In the genomic region with DNA sequence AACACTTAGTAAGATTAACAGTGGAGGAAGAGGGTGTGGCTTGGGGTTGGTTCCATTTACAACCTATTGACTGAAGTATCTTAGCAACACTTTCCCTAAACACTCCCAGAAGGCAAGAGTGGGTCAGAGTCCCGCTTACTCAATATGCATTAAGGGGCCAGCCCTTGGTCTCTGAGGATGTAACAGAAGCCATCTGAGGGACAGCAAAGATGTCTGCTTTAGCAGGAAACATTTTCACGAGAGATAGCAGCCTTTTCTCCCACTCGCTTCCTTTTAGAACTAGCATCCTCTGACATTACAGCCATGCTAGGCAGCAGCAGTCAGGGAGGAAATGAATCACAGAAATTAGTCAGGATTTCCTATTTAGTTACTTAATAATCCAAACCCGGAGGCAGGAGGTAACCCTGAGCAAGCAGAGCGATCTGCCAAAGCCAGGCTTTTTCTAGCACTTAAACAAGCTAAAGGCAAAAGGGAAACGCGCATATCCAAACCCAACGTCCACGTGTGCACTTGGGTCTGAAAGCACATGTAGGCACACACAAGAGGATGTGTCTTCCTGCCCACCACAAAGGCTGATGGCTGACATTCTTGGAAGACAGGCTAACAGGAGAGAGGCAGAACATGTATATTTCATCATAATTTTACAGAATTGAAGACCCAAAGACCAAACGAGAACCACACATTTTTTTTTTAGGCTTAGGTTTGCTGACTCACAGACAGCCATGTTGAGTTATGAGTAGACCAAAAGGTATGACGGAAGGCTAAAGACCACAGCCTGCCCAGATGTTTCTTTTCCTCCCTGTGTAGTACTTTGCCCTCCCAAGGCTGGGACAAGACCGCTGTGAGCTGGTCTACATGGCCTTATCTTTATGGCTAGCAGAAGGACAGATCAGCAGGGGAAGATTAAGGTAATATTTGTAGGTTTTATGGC, we compare ENCODE assay signal across 7 mouse cellular contexts. TPM values are rescaled to one million over a fixed set of nuclear protein-coding genes. Genes with fewer than 3 reads are reported as not detected.
DNase-seq lines count a peak whose midpoint lies in the region; ATAC-seq and TF ChIP-seq lines count a peak whose summit lies in the region.

No protein-coding gene starts in this region.

- no peak overlapping the region for H3K9ac ChIP-seq in heart, postnatal 0 days (replicated peaks; ENCODE audit: low read depth, low read length)
- H3K9ac ChIP-seq in limb, embryonic 14.5 days (ENCODE audit: low read depth, low read length, severe bottlenecking) = no peak overlapping the region
- no peak overlapping the region for H3K9ac ChIP-seq in neural tube, embryonic 12.5 days

- WGBS in heart, postnatal 0 days = 44% methylated on average over 12 of the region's 12 CpGs
- 40% methylated on average over 12 of the region's 12 CpGs for WGBS in limb, embryonic 14.5 days
- WGBS in neural tube, embryonic 12.5 days = 67% methylated on average over 12 of the region's 12 CpGs

- H3K9me3 ChIP-seq in heart, postnatal 0 days (replicated peaks; ENCODE audit: control insufficient read depth, low read length) = peaks cover 6% of the 10 kb centered on the region
- peaks cover 8% of the 10 kb centered on the region; the same call in 1 of the 2 replicates for H3K9me3 ChIP-seq in limb, embryonic 14.5 days (ENCODE audit: control insufficient read depth, low read length)
- no peaks in the 10 kb centered on the region for H3K9me3 ChIP-seq in neural tube, embryonic 12.5 days

- TF ChIP-seq CTCF in heart, postnatal 0 days (IDR thresholded peaks at IDR 0.05; ENCODE audit: low read depth) = no peak

- peak; percentile 26 to 31 for DNase-seq in B cell, adult 2 months
- DNase-seq in heart, postnatal 0 days (ENCODE audit: low spot score) = peak; percentile 86
- DNase-seq in limb, embryonic 14.5 days (ENCODE audit: low spot score) = peak; percentile 55
- DNase-seq in frontal cortex, postnatal 14 days (ENCODE audit: low spot score in 2 of 2) = no peak

- TF ChIP-seq POLR2A in limb, embryonic 14.5 days (IDR thresholded peaks at IDR 0.05; ENCODE audit: borderline replicate concordance, extremely low read depth, insufficient read depth, insufficient read length) = no peak

- peak overlapping the region; percentile 76 for H3K27ac ChIP-seq in heart, postnatal 0 days (ENCODE audit: low read depth)
- peak overlapping the region; percentile 9; the same call in 1 of the 2 replicates for H3K27ac ChIP-seq in limb, embryonic 14.5 days (replicated peaks; ENCODE audit: low read depth, low read length)
- H3K27ac ChIP-seq in neural tube, embryonic 12.5 days = no peak overlapping the region

- H3K4me2 ChIP-seq in heart, postnatal 0 days (ENCODE audit: low read depth, low read length) = 0 out of 2 replicates have a peak overlapping the region, but pooled peaks have one; percentile 5
- H3K4me2 ChIP-seq in limb, embryonic 14.5 days (replicated peaks; ENCODE audit: low read depth, low read length, severe bottlenecking) = no peak overlapping the region
- H3K4me2 ChIP-seq in neural tube, embryonic 12.5 days (replicated peaks) = peak overlapping the region; percentile 9; the same call in 1 of the 2 replicates

- peak; percentile 90 for TF ChIP-seq EP300 in heart, postnatal 0 days (IDR thresholded peaks at IDR 0.05; ENCODE audit: low read depth)

- ATAC-seq in CD4-positive, CD25-positive, alpha-beta regulatory T cell, adult 4 months = peak; percentile 73
- ATAC-seq in common myeloid progenitor, adult 5-6 weeks (replicated peaks; ENCODE audit: low read depth, poor library complexity, severe bottlenecking) = peak; percentile 94
- ATAC-seq in heart, postnatal 0 days (ENCODE audit: insufficient read depth, low read depth) = peak; percentile 85
- peak; percentile 72 for ATAC-seq in limb, embryonic 14.5 days (ENCODE audit: low FRiP score, low read depth)
- ATAC-seq in neural tube, embryonic 12.5 days (ENCODE audit: low FRiP score, low read depth) = no peak

- H3K27me3 ChIP-seq in heart, postnatal 0 days (ENCODE audit: control insufficient read depth, insufficient read depth, low read length) = no peaks in the 10 kb centered on the region
- H3K27me3 ChIP-seq in limb, embryonic 14.5 days (ENCODE audit: control insufficient read depth, insufficient read depth, low read length) = no peaks in the 10 kb centered on the region
- H3K27me3 ChIP-seq in neural tube, embryonic 12.5 days (replicated peaks) = no peaks in the 10 kb centered on the region

- 0 out of 2 replicates have a peak, but pooled peaks cover 2% of the 10 kb centered on the region for H3K36me3 ChIP-seq in heart, postnatal 0 days (replicated peaks; ENCODE audit: control insufficient read depth, insufficient read depth, low read length)
- H3K36me3 ChIP-seq in limb, embryonic 14.5 days (ENCODE audit: control insufficient read depth, insufficient read depth, low read length) = no peaks in the 10 kb centered on the region; the same call in 1 of the 2 replicates
- H3K36me3 ChIP-seq in neural tube, embryonic 12.5 days = no peaks in the 10 kb centered on the region

- H3K4me1 ChIP-seq in heart, postnatal 0 days (ENCODE audit: control insufficient read depth, insufficient read depth) = no peaks in the 10 kb centered on the region; the same call in 1 of the 2 replicates
- peaks cover 20% of the 10 kb centered on the region for H3K4me1 ChIP-seq in limb, embryonic 14.5 days (ENCODE audit: control insufficient read depth, insufficient read depth, low read length)
- peaks cover 8% of the 10 kb centered on the region for H3K4me1 ChIP-seq in neural tube, embryonic 12.5 days

- H3K4me3 ChIP-seq in heart, postnatal 0 days (ENCODE audit: low read depth, low read length) = no peak overlapping the region
- H3K4me3 ChIP-seq in limb, embryonic 14.5 days (replicated peaks; ENCODE audit: low read length) = no peak overlapping the region
- no peak overlapping the region for H3K4me3 ChIP-seq in neural tube, embryonic 12.5 days

RNA-seq across cellular contexts. Expression of a gene that starts 37.7 kb away (rescaled TPM):
- not detected for polyA plus RNA-seq in CD4-positive, CD25-positive, alpha-beta regulatory T cell, adult 4 months (2017; shearing (Covaris generic))
- total RNA-seq in common myeloid progenitor, adult 5-6 weeks (2017) = not detected in 2 replicates
- total RNA-seq in heart, postnatal 0 days (2014; rRNA removed; ENCODE audit: low replicate concordance) = not detected in 2 replicates
- not detected in 2 replicates for polyA plus RNA-seq in heart, postnatal 0 days (2015; fragmentation: Nextera tagmentation; extraction: Ambion mirVana)
- not detected in 2 replicates for polyA plus RNA-seq in limb, embryonic 14.5 days (2012; rRNA removed)
- not detected in 2 replicates for polyA plus RNA-seq in limb, embryonic 14.5 days (2014; fragmentation: Nextera tagmentation; extraction: Ambion mirVana)
- polyA plus RNA-seq in neural tube, embryonic 12.5 days (2016; fragmentation: Nextera tagmentation; extraction: Ambion mirVana) = not detected in 2 replicates

RNA-seq across cellular contexts. Expression of a gene that starts 38.4 kb away (rescaled TPM):
- polyA plus RNA-seq in CD4-positive, CD25-positive, alpha-beta regulatory T cell, adult 4 months (2017; shearing (Covaris generic)) = 10 to 100 TPM; 21.6 to 23.7 TPM
- 16.5 and 25.4 TPM in 2 replicates for total RNA-seq in common myeloid progenitor, adult 5-6 weeks (2017)
- 11.9 and 13.0 TPM in 2 replicates for total RNA-seq in heart, postnatal 0 days (2014; rRNA removed; ENCODE audit: low replicate concordance)
- 20.5 and 21.7 TPM in 2 replicates for polyA plus RNA-seq in heart, postnatal 0 days (2015; fragmentation: Nextera tagmentation; extraction: Ambion mirVana)
- polyA plus RNA-seq in limb, embryonic 14.5 days (2012; rRNA removed) = 34.5 and 37.1 TPM in 2 replicates
- polyA plus RNA-seq in limb, embryonic 14.5 days (2014; fragmentation: Nextera tagmentation; extraction: Ambion mirVana) = 54.2 and 56.7 TPM in 2 replicates
- 26.5 and 30.5 TPM in 2 replicates for polyA plus RNA-seq in neural tube, embryonic 12.5 days (2016; fragmentation: Nextera tagmentation; extraction: Ambion mirVana)

Comparison
In these comparisons a context has a peak if more than half of its experiments do, and no peak if none do; other contexts are left out.
1. DNase-seq: peak in B cell, adult 2 months (2 of 2), heart, postnatal 0 days (single experiment) and limb, embryonic 14.5 days (single experiment); none in frontal cortex, postnatal 14 days (0 of 2).